Mouse (Mus musculus): ENCODE results near the gene Degs1. TPM values are rescaled to one million over a fixed set of nuclear protein-coding genes. Genes with fewer than 3 reads are reported as not detected.
"Not testable (repeated sequence)": the region's sequence is repeated elsewhere in the genome, so short reads cannot be mapped to it uniquely, and the experiment has no call there.

Degs1 gene
- polyA plus RNA-seq, 1 experiment from 2014 or later, result 68.0 TPM

GRCm38 (mm10) chr1:182297246-182297645 lies 14.6 kb upstream of the Degs1 start:
- 31% methylated on average over 3 of the region's 3 CpGs for WGBS
- H3K4me3 ChIP-seq, result no peak overlapping the region
- no peak for ATAC-seq (ENCODE audit: low FRiP score, low read depth)

GRCm38 (mm10) chr1:182296816-182297215 lies 14.2 kb upstream of the Degs1 start:
- H3K9me3 ChIP-seq, result no peaks in the 10 kb centered on the region
- H3K27ac ChIP-seq, result no peak overlapping the region
- no peaks in the 10 kb centered on the region for H3K4me1 ChIP-seq
- 77% methylated on average over 6 of the region's 6 CpGs for WGBS
- no peaks in the 10 kb centered on the region for H3K27me3 ChIP-seq (replicated peaks)
- H3K36me3 ChIP-seq, result no peaks in the 10 kb centered on the region
- no peak overlapping the region for H3K4me2 ChIP-seq (replicated peaks)
- no peak for ATAC-seq (ENCODE audit: low FRiP score, low read depth)
- no peak overlapping the region for H3K9ac ChIP-seq
- H3K4me3 ChIP-seq, result no peak overlapping the region

More at GRCm38 (mm10) chr1:182297246-182297645, 14.6 kb upstream of the Degs1 start:
- Histone ChIP-seq H3K27me3 (replicated peaks) (no peaks in the 10 kb centered on the region), H3K9ac (no peak overlapping the region), H3K27ac (no peak overlapping the region), H3K4me2 (replicated peaks) (no peak overlapping the region), H3K36me3 (no peaks in the 10 kb centered on the region), H3K9me3 (no peaks in the 10 kb centered on the region), H3K4me1 (no peaks in the 10 kb centered on the region)

GRCm38 (mm10) chr1:182296141-182296540 lies 13.5 kb upstream of the Degs1 start:
- H3K4me1 ChIP-seq, result no peaks in the 10 kb centered on the region
- H3K27me3 ChIP-seq (replicated peaks), result no peaks in the 10 kb centered on the region
- 85% methylated on average over 6 of the region's 6 CpGs for WGBS
- no peak overlapping the region for H3K4me3 ChIP-seq
- H3K27ac ChIP-seq, result no peak overlapping the region
- H3K4me2 ChIP-seq (replicated peaks), result no peak overlapping the region
- no peaks in the 10 kb centered on the region for H3K36me3 ChIP-seq
- H3K9me3 ChIP-seq, result no peaks in the 10 kb centered on the region
- no peak for ATAC-seq (ENCODE audit: low FRiP score, low read depth)
- H3K9ac ChIP-seq, result no peak overlapping the region

- 86% methylated on average over 4 of the region's 4 CpGs for whole genome bisulfite sequencing
- no peak for ATAC-seq (ENCODE audit: low FRiP score, low read depth)
- H3K27ac ChIP-seq, result no peak overlapping the region
- no peak overlapping the region for H3K9ac ChIP-seq
- no peaks in the 10 kb centered on the region for H3K4me1 ChIP-seq
- H3K4me3 ChIP-seq, result no peak overlapping the region
- H3K4me2 ChIP-seq (replicated peaks), result no peak overlapping the region
- no peaks in the 10 kb centered on the region for H3K9me3 ChIP-seq
- no peaks in the 10 kb centered on the region for H3K27me3 ChIP-seq (replicated peaks)
- no peaks in the 10 kb centered on the region for H3K36me3 ChIP-seq
Measured at GRCm38 (mm10) chr1:182292291-182292690, 9.7 kb upstream of the Degs1 start.

- H3K9ac ChIP-seq; H3K9me3 ChIP-seq; H3K4me3 ChIP-seq; H3K36me3 ChIP-seq; H3K4me2 ChIP-seq (replicated peaks); H3K4me1 ChIP-seq; H3K27me3 ChIP-seq (replicated peaks); ATAC-seq (ENCODE audit: low FRiP score, low read depth); H3K27ac ChIP-seq: not testable (repeated sequence)
- 93% methylated on average over 3 of the region's 3 CpGs for WGBS
Measured at GRCm38 (mm10) chr1:182290741-182291140, 8.1 kb upstream of the Degs1 start.

GRCm38 (mm10) chr1:182289781-182290180 lies 7.2 kb upstream of the Degs1 start:
- H3K36me3 ChIP-seq, result no peaks in the 10 kb centered on the region
- no peak overlapping the region for H3K9ac ChIP-seq
- H3K9me3 ChIP-seq, result no peaks in the 10 kb centered on the region
- no peaks in the 10 kb centered on the region for H3K4me1 ChIP-seq
- 53% methylated on average over 2 of the region's 2 CpGs for whole genome bisulfite sequencing
- no peak overlapping the region for H3K4me2 ChIP-seq (replicated peaks)
- no peak overlapping the region for H3K27ac ChIP-seq
- ATAC-seq (ENCODE audit: low FRiP score, low read depth), result no peak
- no peaks in the 10 kb centered on the region for H3K27me3 ChIP-seq (replicated peaks)
- no peak overlapping the region for H3K4me3 ChIP-seq

- WGBS, result 65% methylated on average over 2 of the region's 2 CpGs
- no peaks in the 10 kb centered on the region for H3K27me3 ChIP-seq (replicated peaks)
Measured at GRCm38 (mm10) chr1:182288601-182289000, 6.0 kb upstream of the Degs1 start.

GRCm38 (mm10) chr1:182287781-182288180 lies 5.2 kb upstream of the Degs1 start:
- Histone ChIP-seq H3K4me1 (no peaks in the 10 kb centered on the region), H3K27ac (no peak overlapping the region), H3K4me3 (no peak overlapping the region), H3K36me3 (no peaks in the 10 kb centered on the region), H3K9ac (no peak overlapping the region), H3K27me3 (replicated peaks) (no peaks in the 10 kb centered on the region), H3K4me2 (replicated peaks) (no peak overlapping the region), H3K9me3 (no peaks in the 10 kb centered on the region)
- no peak for ATAC-seq (ENCODE audit: low FRiP score, low read depth)
- WGBS, result 78% methylated on average over 7 of the region's 7 CpGs

More at GRCm38 (mm10) chr1:182288601-182289000, 6.0 kb upstream of the Degs1 start:
- H3K4me3 ChIP-seq, result no peak overlapping the region
- H3K4me2 ChIP-seq (replicated peaks), result no peak overlapping the region
- H3K4me1 ChIP-seq, result no peaks in the 10 kb centered on the region
- no peak overlapping the region for H3K9ac ChIP-seq
- no peak for ATAC-seq (ENCODE audit: low FRiP score, low read depth)
- no peaks in the 10 kb centered on the region for H3K9me3 ChIP-seq
- H3K36me3 ChIP-seq, result no peaks in the 10 kb centered on the region
- no peak overlapping the region for H3K27ac ChIP-seq

- 94% methylated on average over 2 of the region's 2 CpGs for WGBS
- peaks cover 16% of the 10 kb centered on the region for H3K4me1 ChIP-seq
- H3K4me2 ChIP-seq (replicated peaks), result no peak overlapping the region
- H3K36me3 ChIP-seq, result no peaks in the 10 kb centered on the region
- no peak for ATAC-seq (ENCODE audit: low FRiP score, low read depth)
- no peaks in the 10 kb centered on the region for H3K27me3 ChIP-seq (replicated peaks)
- no peak overlapping the region for H3K27ac ChIP-seq
- H3K9ac ChIP-seq, result no peak overlapping the region
- no peak overlapping the region for H3K4me3 ChIP-seq
- no peaks in the 10 kb centered on the region for H3K9me3 ChIP-seq
Measured at GRCm38 (mm10) chr1:182284795-182285194, 2.2 kb upstream of the Degs1 start.

GRCm38 (mm10) chr1:182283231-182283630 lies 627 bp upstream of the Degs1 start:
- Histone ChIP-seq H3K36me3 (peaks cover 9% of the 10 kb centered on the region; the same call in 1 of the 2 replicates), H3K9me3 (no peaks in the 10 kb centered on the region), H3K27ac (no peak overlapping the region), H3K4me2 (replicated peaks) (peak overlapping the region; percentile 80), H3K4me3 (no peak overlapping the region), H3K9ac (no peak overlapping the region), H3K4me1 (peaks cover 16% of the 10 kb centered on the region), H3K27me3 (replicated peaks) (no peaks in the 10 kb centered on the region)
- ATAC-seq (ENCODE audit: low FRiP score, low read depth), result no peak
- WGBS, result 63% methylated on average over 7 of the region's 7 CpGs

GRCm38 (mm10) chr1:182281251-182281711 lies 1.3 kb downstream of the Degs1 start:
- ATAC-seq (ENCODE audit: low FRiP score, low read depth), result peak; percentile 24; the same call in 1 of the 2 replicates
- Histone ChIP-seq H3K9me3 (no peaks in the 10 kb centered on the region), H3K4me1 (peaks cover 16% of the 10 kb centered on the region), H3K27ac (no peak overlapping the region), H3K4me2 (replicated peaks) (peak overlapping the region; percentile 80), H3K9ac (peak overlapping the region; percentile 26; the same call in 1 of the 2 replicates), H3K36me3 (peaks cover 25% of the 10 kb centered on the region), H3K4me3 (0 out of 2 replicates have a peak overlapping the region, but pooled peaks have one; percentile 11), H3K27me3 (replicated peaks) (no peaks in the 10 kb centered on the region)
- 15% methylated on average over 9 of the region's 9 CpGs for whole genome bisulfite sequencing

GRCm38 (mm10) chr1:182280577-182280976 lies 2.0 kb downstream of the Degs1 start:
- Histone ChIP-seq H3K4me1 (peaks cover 16% of the 10 kb centered on the region), H3K9ac (0 out of 2 replicates have a peak overlapping the region, but pooled peaks have one; percentile 17), H3K4me2 (replicated peaks) (peak overlapping the region; percentile 80), H3K27ac (no peak overlapping the region), H3K27me3 (replicated peaks) (no peaks in the 10 kb centered on the region), H3K9me3 (no peaks in the 10 kb centered on the region), H3K36me3 (peaks cover 30% of the 10 kb centered on the region), H3K4me3 (0 out of 2 replicates have a peak overlapping the region, but pooled peaks have one; percentile 11)
- 69% methylated on average over 11 of the region's 11 CpGs for WGBS
- ATAC-seq (ENCODE audit: low FRiP score, low read depth), result no peak

GRCm38 (mm10) chr1:182280046-182280445 lies 2.6 kb downstream of the Degs1 start:
- no peak for ATAC-seq (ENCODE audit: low FRiP score, low read depth)
- Histone ChIP-seq H3K9ac (no peak overlapping the region), H3K4me3 (no peak overlapping the region), H3K4me1 (peaks cover 16% of the 10 kb centered on the region), H3K27ac (no peak overlapping the region), H3K4me2 (replicated peaks) (no peak overlapping the region), H3K27me3 (replicated peaks) (no peaks in the 10 kb centered on the region), H3K9me3 (no peaks in the 10 kb centered on the region), H3K36me3 (peaks cover 36% of the 10 kb centered on the region)
- WGBS, result 83% methylated on average over 6 of the region's 6 CpGs

Data from neural tube, embryonic 12.5 days (tissue).